Mouse (Mus musculus) neural tube, embryonic 11.5 days (tissue): Measurements from ENCODE around the gene Pou2f1. TPM values are rescaled to one million over a fixed set of nuclear protein-coding genes. Genes with fewer than 3 reads are reported as not detected.

ENCODE experiments used
- ATAC-seq: fragments of 200-750 bp; cut with Nextera tagmentation; 2 replicates; pipeline ENCODE4 v1.8.0; 2017; ENCODE audit warnings: moderate number of reproducible peaks, mild to moderate bottlenecking, moderate TSS enrichment, moderate library complexity; ENCODE audit not compliant: insufficient read depth, low FRiP score, low TSS enrichment
- DNase-seq: peaks from one replicate; pipeline ENCODE4 v3.0.0-alpha.2; 2015; ENCODE audit warnings: low spot score
- H3K27ac ChIP-seq: fragments of 300-500 bp; sonication (generic); 2 replicates; pipeline ENCODE4 v1.5.1; 2014; ENCODE audit warnings: low read depth, mild to moderate bottlenecking, low read length
- H3K27me3 ChIP-seq: fragments of 300-500 bp; sonication (generic); 2 replicates; pipeline ENCODE4 v1.6.1; 2014; ENCODE audit warnings: mild to moderate bottlenecking, low read length, mixed read lengths; ENCODE audit not compliant: control insufficient read depth, insufficient read depth
- H3K36me3 ChIP-seq: fragments of 300-500 bp; sonication (generic); 2 replicates; pipeline ENCODE4 v1.6.1; 2014; ENCODE audit warnings: mild to moderate bottlenecking, low read length, moderate library complexity, mixed read lengths; ENCODE audit not compliant: control insufficient read depth, insufficient read depth
- H3K4me1 ChIP-seq: fragments of 300-500 bp; sonication (generic); 2 replicates; pipeline ENCODE4 v1.6.1; 2014; ENCODE audit warnings: low read length, mixed read lengths; ENCODE audit not compliant: control insufficient read depth, insufficient read depth
- H3K4me2 ChIP-seq: fragments of 300-500 bp; sonication (generic); 2 replicates; pipeline ENCODE4 v1.6.1; 2014; ENCODE audit warnings: low read depth, mild to moderate bottlenecking, moderate library complexity
- H3K4me3 ChIP-seq: fragments of 300-500 bp; sonication (generic); 2 replicates; pipeline ENCODE4 v1.5.1; 2014; ENCODE audit warnings: low read depth, low read length
- H3K9ac ChIP-seq: fragments of 300-500 bp; sonication (generic); 2 replicates; pipeline ENCODE4 v1.6.1; 2014; ENCODE audit warnings: mild to moderate bottlenecking, low read length
- H3K9me3 ChIP-seq: fragments of 300-500 bp; sonication (generic); 2 replicates; pipeline ENCODE4 v1.6.1; 2016; ENCODE audit warnings: low read length; ENCODE audit not compliant: control insufficient read depth
- WGBS: fragments of 180-500 bp; shearing (Covaris S2); extraction: QIAGEN DNeasy Blood & Tissue Kit; methylation state at CpG from one replicate; pipeline ENCODE4 v1.1.7; 2014; 5-methylcytosine and 5-hydroxymethylcytosine counted together
- polyA plus RNA-seq: library from polyadenylated mRNA; unstranded; fragments of >200 nt; fragmentation: Nextera tagmentation; extraction: Ambion mirVana; gene quantifications from 2 replicates; pipeline ENCODE4 v1.2.1, GENCODE M21; 2014

Gene Pou2f1
- polyA plus RNA-seq, 1 experiment from 2014 or later, result 27.5 TPM

GRCm38 (mm10) chr1:165818145-165818860 is 184.2 kb downstream of the Pou2f1 start:
- Histone ChIP-seq H3K9ac (no peak overlapping the region), H3K27ac (no peak overlapping the region), H3K4me2 (no peak overlapping the region), H3K27me3 (peaks cover 6% of the 10 kb centered on the region; the same call in 1 of the 2 replicates), H3K4me3 (no peak overlapping the region), H3K9me3 (no peaks in the 10 kb centered on the region), H3K36me3 (no peaks in the 10 kb centered on the region), H3K4me1 (peaks cover 11% of the 10 kb centered on the region; the same call in 1 of the 2 replicates)
- no peak for DNase-seq
- WGBS, result 35% methylated on average over 8 of the region's 8 CpGs
- no peak for ATAC-seq

- no peak overlapping the region for H3K9ac ChIP-seq
- H3K4me2 ChIP-seq, result no peak overlapping the region
- peaks cover 6% of the 10 kb centered on the region; the same call in 1 of the 2 replicates for H3K27me3 ChIP-seq
- H3K27ac ChIP-seq, result no peak overlapping the region
- 73% methylated on average over 9 of the region's 9 CpGs for WGBS
- no peaks in the 10 kb centered on the region for H3K9me3 ChIP-seq
- peaks cover 11% of the 10 kb centered on the region; the same call in 1 of the 2 replicates for H3K4me1 ChIP-seq
- ATAC-seq (no peak), DNase-seq (no peak)
- no peaks in the 10 kb centered on the region for H3K36me3 ChIP-seq
- H3K4me3 ChIP-seq, result no peak overlapping the region
Measured at GRCm38 (mm10) chr1:165817264-165817663, 185.2 kb downstream of the Pou2f1 start.

- ATAC-seq (no peak), DNase-seq (no peak)
- Histone ChIP-seq H3K27ac (no peak overlapping the region), H3K36me3 (no peaks in the 10 kb centered on the region), H3K4me1 (peaks cover 11% of the 10 kb centered on the region; the same call in 1 of the 2 replicates), H3K27me3 (peaks cover 6% of the 10 kb centered on the region; the same call in 1 of the 2 replicates), H3K4me3 (no peak overlapping the region), H3K9me3 (no peaks in the 10 kb centered on the region), H3K9ac (no peak overlapping the region), H3K4me2 (no peak overlapping the region)
- WGBS, result 86% methylated on average over 9 of the region's 9 CpGs
Measured at GRCm38 (mm10) chr1:165816391-165816790, 186.1 kb downstream of the Pou2f1 start.

Other genes starting within 250 kb of the Pou2f1 start
- gene Creg1, start 238.9 kb downstream of the Pou2f1 start, polyA plus RNA-seq, result 36.9 and 39.2 TPM in 2 replicates
- gene Cd247, start 214.0 kb downstream of the Pou2f1 start, polyA plus RNA-seq, result 0.86 and 2.0 TPM in 2 replicates
- 3.6 and 4.7 TPM in 2 replicates for gene Dusp27, start 125.2 kb upstream of the Pou2f1 start, polyA plus RNA-seq
- 0.14 and 0.21 TPM in 2 replicates for gene Gpa33, start 127.6 kb upstream of the Pou2f1 start, polyA plus RNA-seq
- not detected in 2 replicates for gene Mael, start 236.1 kb upstream of the Pou2f1 start, polyA plus RNA-seq